Mouse (Mus musculus): ENCODE results near the gene Fstl3. TPM values are rescaled to one million over a fixed set of nuclear protein-coding genes. Genes with fewer than 3 reads are reported as not detected.

The Fstl3 gene
- polyA plus RNA-seq, 1 experiment, result 12.1 TPM

- Histone ChIP-seq H3K79me3 (ENCODE audit: low read depth) (no peaks in the 10 kb centered on the region), H3K79me2 (ENCODE audit: control insufficient read depth, insufficient read depth) (peaks cover 40% of the 10 kb centered on the region), H3K36me3 (ENCODE audit: control insufficient read depth, insufficient read depth) (no peaks in the 10 kb centered on the region), H3K4me3 (ENCODE audit: insufficient read depth, poor library complexity, severe bottlenecking) (peak within 1 kb of the TSS; percentile 50), H3ac (ENCODE audit: control insufficient read depth, insufficient read length, low read depth) (peak within 1 kb of the TSS; percentile 63), H3K27me3 (ENCODE audit: control insufficient read depth, insufficient read depth, insufficient read length) (no peaks in the 10 kb centered on the region)
- TF ChIP-seq USF1 (IDR thresholded peaks at IDR 0.05; ENCODE audit: low read depth), result peak; percentile 35
- TF ChIP-seq MAX (IDR thresholded peaks at IDR 0.05), result peak; percentile 45
- TF ChIP-seq CTCF (IDR thresholded peaks at IDR 0.05; ENCODE audit: control insufficient read depth, insufficient read depth, insufficient read length), result peak; percentile 97
- no peak for TF ChIP-seq MYOD1 (IDR thresholded peaks at IDR 0.05; ENCODE audit: control insufficient read depth, insufficient read length, low read depth)
Observed at GRCm38 (mm10) chr10:79793051-79793737, 16.1 kb downstream of the Fstl3 start, which contains the start of gene Palm. Palm (plus strand) TSS chr10:79793572.

GRCm38 (mm10) chr10:79793738-79794490 is 16.8 kb downstream of the Fstl3 start:
- H3K79me2 ChIP-seq (ENCODE audit: control insufficient read depth, insufficient read depth), result peaks cover 47% of the 10 kb centered on the region
- TF ChIP-seq MAX (IDR thresholded peaks at IDR 0.05) (peak; percentile 3), MYOD1 (IDR thresholded peaks at IDR 0.05; ENCODE audit: control insufficient read depth, insufficient read length, low read depth) (no peak)
- H3K36me3 ChIP-seq (ENCODE audit: control insufficient read depth, insufficient read depth), result no peaks in the 10 kb centered on the region
- H3K4me3 ChIP-seq (ENCODE audit: insufficient read depth, poor library complexity, severe bottlenecking), result peak overlapping the region; percentile 50
- H3ac ChIP-seq (ENCODE audit: control insufficient read depth, insufficient read length, low read depth), result peak overlapping the region; percentile 63
- no peaks in the 10 kb centered on the region for H3K27me3 ChIP-seq (ENCODE audit: control insufficient read depth, insufficient read depth, insufficient read length)
- H3K79me3 ChIP-seq (ENCODE audit: low read depth), result no peaks in the 10 kb centered on the region

- H3K79me2 ChIP-seq (ENCODE audit: control insufficient read depth, insufficient read depth), result peaks cover 53% of the 10 kb centered on the region
Observed at GRCm38 (mm10) chr10:79794491-79794931, 17.4 kb downstream of the Fstl3 start.

GRCm38 (mm10) chr10:79795905-79796304 is 18.8 kb downstream of the Fstl3 start:
- no peak overlapping the region for H3K4me3 ChIP-seq (ENCODE audit: insufficient read depth, poor library complexity, severe bottlenecking)
- TF ChIP-seq FOSL1 (IDR thresholded peaks at IDR 0.05; ENCODE audit: insufficient read depth, low read length, poor library complexity, severe bottlenecking) (no peak), MYOD1 (IDR thresholded peaks at IDR 0.05; ENCODE audit: control insufficient read depth, insufficient read length, low read depth) (no peak), CEBPB (IDR thresholded peaks at IDR 0.05; ENCODE audit: low read depth) (no peak), MAX (IDR thresholded peaks at IDR 0.05) (no peak), MYOG (IDR thresholded peaks at IDR 0.05; ENCODE audit: control insufficient read depth, extremely low read depth, insufficient read length) (no peak), CTCF (IDR thresholded peaks at IDR 0.05; ENCODE audit: control insufficient read depth, insufficient read depth, insufficient read length) (no peak), USF1 (IDR thresholded peaks at IDR 0.05; ENCODE audit: low read depth) (no peak)
- H3K79me3 ChIP-seq (ENCODE audit: low read depth), result no peaks in the 10 kb centered on the region
- no peaks in the 10 kb centered on the region for H3K36me3 ChIP-seq (ENCODE audit: control insufficient read depth, insufficient read depth)
- H3K79me2 ChIP-seq (ENCODE audit: control insufficient read depth, insufficient read depth), result peaks cover 57% of the 10 kb centered on the region
- no peaks in the 10 kb centered on the region for H3K27me3 ChIP-seq (ENCODE audit: control insufficient read depth, insufficient read depth, insufficient read length)
- H3ac ChIP-seq (ENCODE audit: control insufficient read depth, insufficient read length, low read depth), result no peak overlapping the region

More at GRCm38 (mm10) chr10:79794491-79794931, 17.4 kb downstream of the Fstl3 start:
- peak overlapping the region; percentile 50 for H3K4me3 ChIP-seq (ENCODE audit: insufficient read depth, poor library complexity, severe bottlenecking)
- H3K36me3 ChIP-seq (ENCODE audit: control insufficient read depth, insufficient read depth), result no peaks in the 10 kb centered on the region
- no peaks in the 10 kb centered on the region for H3K79me3 ChIP-seq (ENCODE audit: low read depth)
- H3ac ChIP-seq (ENCODE audit: control insufficient read depth, insufficient read length, low read depth), result peak overlapping the region; percentile 63
- TF ChIP-seq MAX (IDR thresholded peaks at IDR 0.05) (no peak), FOSL1 (IDR thresholded peaks at IDR 0.05; ENCODE audit: insufficient read depth, low read length, poor library complexity, severe bottlenecking) (no peak), USF1 (IDR thresholded peaks at IDR 0.05; ENCODE audit: low read depth) (no peak), CTCF (IDR thresholded peaks at IDR 0.05; ENCODE audit: control insufficient read depth, insufficient read depth, insufficient read length) (no peak), MYOD1 (IDR thresholded peaks at IDR 0.05; ENCODE audit: control insufficient read depth, insufficient read length, low read depth) (no peak), CEBPB (IDR thresholded peaks at IDR 0.05; ENCODE audit: low read depth) (no peak), MYOG (IDR thresholded peaks at IDR 0.05; ENCODE audit: control insufficient read depth, extremely low read depth, insufficient read length) (no peak)
- no peaks in the 10 kb centered on the region for H3K27me3 ChIP-seq (ENCODE audit: control insufficient read depth, insufficient read depth, insufficient read length)

GRCm38 (mm10) chr10:79797326-79797725 is 20.3 kb downstream of the Fstl3 start:
- no peak overlapping the region for H3K4me3 ChIP-seq (ENCODE audit: insufficient read depth, poor library complexity, severe bottlenecking)
- no peak for TF ChIP-seq FOSL1 (IDR thresholded peaks at IDR 0.05; ENCODE audit: insufficient read depth, low read length, poor library complexity, severe bottlenecking)
- peaks cover 2% of the 10 kb centered on the region for H3K79me3 ChIP-seq (ENCODE audit: low read depth)
- H3K27me3 ChIP-seq (ENCODE audit: control insufficient read depth, insufficient read depth, insufficient read length), result no peaks in the 10 kb centered on the region
- no peak overlapping the region for H3ac ChIP-seq (ENCODE audit: control insufficient read depth, insufficient read length, low read depth)
- H3K36me3 ChIP-seq (ENCODE audit: control insufficient read depth, insufficient read depth), result no peaks in the 10 kb centered on the region
- peaks cover 57% of the 10 kb centered on the region for H3K79me2 ChIP-seq (ENCODE audit: control insufficient read depth, insufficient read depth)

Measured in C2C12 (cell line).